In the genomic region with DNA sequence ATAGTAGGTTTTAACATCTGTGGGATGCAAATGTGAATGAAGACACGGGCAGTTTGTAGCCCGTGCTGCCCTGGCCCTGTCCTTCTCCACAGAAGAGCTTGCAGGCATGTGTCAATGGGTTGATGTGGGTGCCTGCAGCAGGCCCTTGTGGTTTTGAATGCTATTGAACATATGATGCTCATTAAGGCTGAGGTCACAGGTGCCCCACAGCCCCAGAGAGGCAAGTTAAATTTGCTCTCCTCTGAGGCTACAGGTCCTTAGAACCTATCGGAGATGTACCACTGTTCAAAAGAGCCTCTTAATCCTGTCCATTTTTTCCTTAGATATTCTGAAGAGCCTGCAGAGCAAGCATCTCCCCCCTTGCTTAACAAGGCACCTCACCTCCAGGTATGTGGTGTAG, we compare ENCODE assay signal across 9 mouse cellular contexts.
A peak's percentile ranks its signal among the peaks of the same experiment; 100 is the strongest.
DNase-seq lines count a peak whose midpoint lies in the region; ATAC-seq and TF ChIP-seq lines count a peak whose summit lies in the region.
"Had no signal": no experiment of that assay in that cellular context is flagged by ENCODE, and none has a peak within 500 bp of the region (broad histone marks: within the 10 kb centered on the region; RNA-seq: fewer than 3 reads in every experiment).

No protein-coding gene starts in this region.

- H3K4me1 ChIP-seq in forebrain, embryonic 11.5 days (replicated peaks; ENCODE audit: control insufficient read depth, insufficient read depth, low read length), result peaks cover 24% of the 10 kb centered on the region
- peaks cover 28% of the 10 kb centered on the region for H3K4me1 ChIP-seq in neural tube, embryonic 14.5 days (ENCODE audit: control insufficient read depth, insufficient read depth, low read length)

- DNase-seq in layer of hippocampus, adult 2 months (ENCODE audit: low spot score in 2 of 2), result no peak
- DNase-seq in layer of hippocampus, postnatal 14 days (ENCODE audit: low spot score in 2 of 2), result no peak
- DNase-seq in forebrain, embryonic 11.5 days (ENCODE audit: low spot score), result no peak
- peak; percentile 18 for DNase-seq in hindlimb bud, embryonic 11.5 days (ENCODE audit: extremely low spot score, low read depth, low spot score)
- DNase-seq in cerebellum, adult 11 months, result no peak
- DNase-seq in urinary bladder, postnatal 4 days (ENCODE audit: low spot score in 2 of 2), result no peak

- WGBS in forebrain, embryonic 11.5 days, result 50% methylated on average over 3 of the region's 3 CpGs
- 30% methylated on average over 3 of the region's 3 CpGs for WGBS in neural tube, embryonic 14.5 days

- peak overlapping the region; percentile 80 for H3K27ac ChIP-seq in layer of hippocampus, adult 2 months
- H3K27ac ChIP-seq in forebrain, embryonic 11.5 days (ENCODE audit: low read depth, low read length), result peak overlapping the region; percentile 89; the same call in 1 of the 2 replicates
- H3K27ac ChIP-seq in neural tube, embryonic 14.5 days (ENCODE audit: low read depth, low read length), result peak overlapping the region; percentile 79
- H3K27ac ChIP-seq: macrophage had no signal

- peak; percentile 34 for ATAC-seq in forebrain, embryonic 11.5 days (replicated peaks; ENCODE audit: low FRiP score)
- ATAC-seq in neural tube, embryonic 14.5 days (ENCODE audit: low read depth), result peak; percentile 59; the same call in 1 of the 2 replicates

- no peak overlapping the region; the same call in 1 of the 2 replicates for H3K9ac ChIP-seq in forebrain, embryonic 11.5 days (ENCODE audit: low read length)
- no peak overlapping the region for H3K9ac ChIP-seq in neural tube, embryonic 14.5 days (replicated peaks; ENCODE audit: low read depth, low read length)

- no peaks in the 10 kb centered on the region for H3K27me3 ChIP-seq in forebrain, embryonic 11.5 days (ENCODE audit: control insufficient read depth, insufficient read depth, low read length)
- H3K27me3 ChIP-seq in neural tube, embryonic 14.5 days (ENCODE audit: control insufficient read depth, insufficient read depth, low read length), result no peaks in the 10 kb centered on the region

- no peaks in the 10 kb centered on the region for H3K36me3 ChIP-seq in forebrain, embryonic 11.5 days (ENCODE audit: control insufficient read depth, insufficient read depth, low read length)
- H3K36me3 ChIP-seq in neural tube, embryonic 14.5 days (ENCODE audit: control insufficient read depth, insufficient read depth, low read length), result no peaks in the 10 kb centered on the region
- H3K36me3 ChIP-seq: G1E had no signal

- H3K4me2 ChIP-seq in forebrain, embryonic 11.5 days (ENCODE audit: low read depth, low read length, severe bottlenecking), result peak overlapping the region; percentile 13; the same call in 1 of the 2 replicates
- H3K4me2 ChIP-seq in neural tube, embryonic 14.5 days (ENCODE audit: low read depth, low read length), result peak overlapping the region; percentile 22; the same call in 1 of the 2 replicates

- H3K9me3 ChIP-seq in forebrain, embryonic 11.5 days (ENCODE audit: control insufficient read depth, low read length), result no peaks in the 10 kb centered on the region
- no peaks in the 10 kb centered on the region for H3K9me3 ChIP-seq in neural tube, embryonic 14.5 days (ENCODE audit: control insufficient read depth, low read length)
- H3K9me3 ChIP-seq: G1E had no signal

- TF ChIP-seq CTCF in layer of hippocampus, adult 2 months (conservative IDR thresholded peaks at IDR 0.05), result no peak

- no peak overlapping the region for H3K4me3 ChIP-seq in layer of hippocampus, adult 2 months
- no peak overlapping the region for H3K4me3 ChIP-seq in forebrain, embryonic 11.5 days (ENCODE audit: low read depth, low read length)
- H3K4me3 ChIP-seq in neural tube, embryonic 14.5 days (ENCODE audit: low read depth, low read length), result no peak overlapping the region
